Mouse (Mus musculus) left cerebral cortex, postnatal 4 days (tissue): ENCODE results near the gene Apoc3. TPM values are rescaled to one million over a fixed set of nuclear protein-coding genes. Genes with fewer than 3 reads are reported as not detected.

Experiments used
- DNase-seq: peaks from one replicate; pipeline ENCODE4 v3.0.0-alpha.2; 2022
- intact Hi-C: fragments of 180-260 bp; cut with DNase I; formaldehyde crosslinking; loops from one replicate; pipeline ENCODE4 v1.15.1; 2025
- total RNA-seq, 2 experiments: library from RNA; stranded (reverse); gene quantifications; 2 replicates each; pipeline ENCODE4 v1.2.3; 2021

The Apoc3 gene
- total RNA-seq, 2 experiments from 2014 or later, result not detected

DNA sequence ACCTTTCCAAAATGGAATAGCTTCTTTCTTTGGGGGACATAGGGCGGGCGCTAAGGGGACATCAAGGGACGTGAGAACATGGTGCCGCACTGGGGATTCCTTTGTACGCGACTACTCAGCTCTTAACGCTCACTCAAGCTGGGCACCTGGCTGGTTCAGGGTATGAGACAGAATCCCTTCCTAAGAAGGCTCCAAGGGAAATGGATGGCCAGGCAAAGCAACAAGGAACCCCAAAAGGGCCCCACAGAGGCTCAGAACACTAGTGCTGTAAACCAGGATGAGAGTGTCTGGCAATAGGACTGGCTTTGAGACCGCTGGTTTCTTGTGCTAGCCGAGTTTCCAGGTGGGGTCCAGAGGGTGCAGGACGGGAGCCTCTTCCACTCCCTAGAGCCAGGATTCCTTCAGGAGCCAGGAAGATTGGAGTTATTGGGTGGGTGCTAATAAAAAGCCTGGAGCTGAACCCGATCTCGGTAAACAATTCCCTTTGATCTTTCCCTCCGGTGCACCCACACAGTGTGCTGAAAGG, 4.9 kb downstream of the Apoc3 start:
- no peak for DNase-seq
- intact Hi-C loops, result no loop called here

- intact Hi-C loops, result no loop called here
- DNase-seq, result peak; percentile 83
Observed at GRCm38 (mm10) chr9:46229573-46230449, 5.6 kb downstream of the Apoc3 start.

DNA sequence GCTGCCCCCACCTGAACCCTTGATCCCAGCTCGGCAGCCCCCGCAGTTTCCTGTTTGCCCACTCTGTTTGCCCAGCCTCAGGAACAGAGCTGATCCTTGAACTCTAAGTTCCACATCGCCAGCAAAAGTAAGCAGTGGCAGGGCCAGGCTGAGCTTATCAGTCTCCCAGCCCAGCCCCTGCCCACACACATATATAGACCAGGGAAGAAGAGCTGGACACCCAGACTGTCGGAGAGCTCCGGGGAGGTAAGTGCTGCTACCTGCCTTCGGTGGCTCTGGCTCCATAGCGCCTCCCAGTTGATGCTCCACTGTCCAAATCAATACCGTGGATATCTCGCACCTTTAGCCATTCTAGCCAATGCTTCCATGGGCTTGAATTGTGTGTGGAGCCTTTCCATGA, 6.9 kb downstream of the Apoc3 start, which contains the start of gene Apoa1:
Apoa1 (plus strand) TSS at position 90 of the 400 bp plus-strand sequence.
- intact Hi-C loops, result no loop called here
- DNase-seq, result no peak

DNA sequence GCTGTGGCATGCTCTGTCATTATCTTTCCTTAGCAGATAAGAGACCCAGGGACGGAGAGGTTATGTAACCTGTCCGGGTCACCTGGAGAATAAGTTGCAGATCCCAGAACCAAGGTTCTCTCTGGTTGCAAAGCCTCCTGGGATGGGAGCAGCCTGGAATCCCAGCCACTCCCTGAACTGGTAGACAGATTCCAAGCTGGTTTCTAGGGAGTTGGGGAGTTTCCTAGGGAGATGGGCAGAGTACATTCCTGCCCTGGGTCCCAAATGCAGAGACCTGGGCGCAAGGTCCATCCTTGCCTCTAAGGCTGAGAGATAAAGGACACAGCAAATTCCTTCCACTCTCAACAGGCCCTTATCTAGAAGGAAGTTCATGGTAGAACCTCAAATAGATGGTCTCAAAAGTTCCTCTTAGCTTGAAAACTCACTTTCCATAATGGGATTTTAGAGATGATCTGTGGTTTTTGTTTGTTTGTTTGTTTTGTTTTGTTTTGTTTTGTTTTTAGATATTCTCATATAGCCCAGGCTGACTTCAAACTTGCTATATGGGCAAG, 8.3 kb downstream of the Apoc3 start:
- intact Hi-C loops, result no loop called here
- no peak for DNase-seq

DNA sequence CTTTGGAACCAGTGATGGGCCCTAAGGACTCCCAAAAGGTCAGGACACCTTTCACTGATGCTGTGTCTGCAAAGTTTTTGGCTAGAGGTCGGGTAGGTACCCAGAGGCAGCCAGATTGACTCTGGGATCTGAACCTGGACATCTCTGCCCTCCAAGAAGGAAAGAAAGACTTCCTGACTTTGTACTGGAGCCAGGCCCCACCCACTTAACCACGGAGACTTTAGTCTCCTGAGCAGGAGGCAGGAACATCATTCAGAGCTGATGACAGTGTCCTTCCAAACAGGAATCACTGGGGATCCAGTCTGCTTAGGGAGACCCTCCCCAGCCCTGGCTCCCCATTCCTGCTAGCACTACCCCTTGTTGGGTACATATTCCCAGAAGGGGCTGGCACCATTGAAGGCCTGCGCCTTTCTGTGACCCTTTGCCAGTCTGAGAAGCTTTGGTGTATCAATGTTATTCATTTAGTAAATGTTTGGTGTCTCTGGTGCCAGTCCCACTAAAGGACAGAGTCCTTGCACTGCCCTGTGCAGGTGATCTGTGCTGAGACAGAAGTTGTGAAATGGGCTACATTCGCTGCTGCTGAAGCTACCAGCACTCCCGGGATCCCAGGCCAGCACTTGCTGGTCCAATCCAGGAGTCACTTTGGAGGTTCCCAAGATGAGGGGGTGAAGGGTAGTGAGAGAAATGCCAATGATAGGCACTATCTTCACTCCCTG, 10.3 kb downstream of the Apoc3 start:
- no peak for DNase-seq
- intact Hi-C loops, result no loop called here

DNA sequence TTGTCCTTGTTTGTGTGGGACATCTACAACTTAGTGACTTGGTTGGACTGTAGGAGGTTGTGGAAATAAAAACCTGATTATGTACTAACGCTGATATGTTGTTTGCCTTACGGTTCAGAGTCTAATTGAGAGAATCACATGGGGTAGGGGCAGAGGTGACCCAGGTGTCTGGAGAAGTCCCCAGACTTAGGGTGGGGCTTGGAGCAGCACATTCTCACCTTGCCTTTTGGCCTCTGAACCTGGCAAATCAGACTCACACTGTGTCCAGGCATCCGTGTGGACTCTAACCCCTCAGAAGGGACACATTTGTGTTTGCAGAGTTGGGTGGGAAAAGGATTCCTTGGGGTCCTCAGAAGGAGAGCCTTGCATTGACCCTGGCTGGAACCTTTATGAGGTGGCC, 11.3 kb downstream of the Apoc3 start:
- intact Hi-C loops, result no loop called here
- no peak for DNase-seq

DNA sequence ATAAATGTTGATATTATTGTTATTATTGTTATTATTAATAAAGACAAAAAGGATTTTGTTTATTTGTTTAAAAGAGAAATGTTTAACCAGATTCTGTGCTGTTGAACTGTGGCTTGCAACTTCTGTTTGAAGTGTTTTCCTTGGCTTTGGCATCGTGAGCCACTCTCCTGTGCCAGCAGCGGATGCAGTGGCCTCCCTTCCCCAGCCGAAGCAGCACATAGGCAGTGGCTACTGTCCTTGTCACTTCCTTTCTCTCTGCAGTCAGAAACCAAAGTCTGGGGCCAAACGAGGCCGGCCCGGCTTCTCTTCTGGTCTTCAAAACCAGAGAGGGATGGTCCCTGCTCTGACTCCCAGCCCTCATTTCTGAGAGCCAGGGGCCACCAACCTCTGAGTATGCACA, 12.3 kb downstream of the Apoc3 start:
- no peak for DNase-seq
- intact Hi-C loops, result no loop called here

- intact Hi-C loops, result no loop called here
- no peak for DNase-seq
Observed at GRCm38 (mm10) chr9:46218176-46218575, 17.3 kb downstream of the Apoc3 start.

DNA sequence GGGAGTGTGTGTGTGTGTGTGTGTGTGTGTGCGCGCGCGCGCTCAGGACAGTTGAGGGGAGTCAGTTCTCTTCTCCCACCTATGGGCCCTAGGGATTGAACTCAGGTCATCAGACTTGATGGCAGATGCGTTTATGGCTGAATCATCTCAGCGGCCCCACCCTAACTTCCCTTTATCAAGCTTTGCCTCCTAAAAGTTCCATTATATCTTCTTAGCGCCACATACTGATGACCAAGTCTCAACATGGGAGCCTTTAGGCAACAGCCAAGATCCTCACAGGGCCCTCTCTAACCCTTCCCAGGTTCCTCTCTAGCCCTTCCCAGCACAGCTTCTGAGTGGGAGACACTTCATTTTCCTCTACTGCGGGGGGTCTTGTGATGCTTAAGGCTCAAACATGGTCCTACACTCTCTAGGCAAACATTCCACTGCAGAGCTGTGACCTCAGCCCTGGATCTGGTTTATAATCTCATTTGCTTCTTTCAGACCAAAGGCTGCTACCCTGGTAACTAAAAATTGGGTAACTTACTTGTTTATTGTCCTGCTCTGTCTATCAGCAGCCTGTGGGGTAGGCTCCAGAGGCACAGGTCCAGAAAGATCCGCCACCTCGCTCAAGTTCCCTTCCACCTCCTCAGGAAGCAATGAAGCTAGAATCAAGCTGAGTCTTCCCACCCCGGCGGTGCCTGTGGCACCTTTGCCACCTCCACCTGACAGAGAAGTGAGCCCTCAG, 18.5 kb downstream of the Apoc3 start:
- intact Hi-C loops, result no loop called here
- DNase-seq, result no peak

GRCm38 (mm10) chr9:46215338-46216322, 19.8 kb downstream of the Apoc3 start:
- intact Hi-C loops, result no loop called here
- no peak for DNase-seq

DNA sequence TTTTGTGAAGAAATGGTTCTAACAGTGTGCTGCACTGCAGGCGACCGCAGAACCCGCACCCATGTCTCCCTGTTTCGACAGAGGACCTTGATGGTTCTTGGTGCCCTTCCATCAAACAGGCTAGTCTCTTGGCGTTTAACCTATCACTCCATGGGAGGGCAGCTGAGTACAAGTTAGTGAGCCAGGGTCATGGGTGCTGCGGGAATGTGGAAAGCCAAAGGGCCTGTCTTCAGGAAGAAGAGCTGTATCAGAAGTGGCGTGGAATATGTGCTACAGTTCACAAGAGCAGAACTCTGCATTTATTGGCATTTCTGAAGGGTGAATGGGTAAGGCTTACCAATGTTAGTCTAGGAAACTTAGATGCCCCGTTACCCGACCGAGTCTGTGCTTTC, 20.5 kb downstream of the Apoc3 start:
- DNase-seq, result no peak
- intact Hi-C loops, result no loop called here

DNA sequence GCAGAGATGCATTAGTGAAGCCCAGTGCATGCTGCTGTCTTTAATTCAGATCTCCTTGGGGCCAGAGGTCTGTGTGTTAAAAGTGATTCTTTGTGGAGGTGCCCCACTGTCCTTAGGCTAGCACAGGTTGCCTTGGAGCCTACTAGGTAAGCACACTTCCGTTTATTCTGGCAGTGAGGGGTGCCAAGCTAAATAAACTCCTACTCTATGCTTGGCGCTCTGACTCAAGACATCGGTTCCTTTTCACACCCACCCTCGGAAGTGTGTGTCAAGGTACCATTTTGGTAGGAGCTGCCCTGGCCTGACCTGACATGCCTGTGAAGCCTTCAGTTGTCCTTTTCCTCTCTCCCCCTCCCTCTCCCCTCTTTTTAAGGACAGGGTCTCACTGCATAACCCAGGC, 21.2 kb downstream of the Apoc3 start:
- no peak for DNase-seq
- intact Hi-C loops, result no loop called here

GRCm38 (mm10) chr9:46210473-46210872, 25.0 kb downstream of the Apoc3 start:
- DNase-seq, result no peak
- intact Hi-C loops, result no loop called here

GRCm38 (mm10) chr9:46208401-46208974, 26.9 kb downstream of the Apoc3 start:
- intact Hi-C loops, result no loop called here
- DNase-seq, result no peak

DNA sequence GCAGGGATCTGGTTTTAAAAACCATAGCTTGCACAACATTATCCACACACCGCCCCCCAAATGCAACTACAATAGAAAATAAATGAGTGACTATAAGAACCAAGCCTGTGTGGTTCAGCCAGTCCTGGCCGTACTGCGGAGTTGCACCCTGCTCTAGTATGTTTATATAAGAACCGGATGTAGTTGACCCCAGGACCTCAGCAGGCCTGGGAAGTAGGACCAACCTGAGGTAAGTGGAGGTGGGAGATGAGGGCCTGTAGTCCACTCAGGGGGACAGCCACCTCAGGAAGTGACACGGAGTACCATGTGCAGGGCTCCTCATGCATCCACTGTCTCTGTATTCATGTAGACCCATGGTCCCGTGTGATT, 28.0 kb downstream of the Apoc3 start:
- no peak for DNase-seq
- intact Hi-C loops, result no loop called here

- no peak for DNase-seq
- intact Hi-C loops, result no loop called here
Observed at GRCm38 (mm10) chr9:46206834-46207500, 28.5 kb downstream of the Apoc3 start.

DNA sequence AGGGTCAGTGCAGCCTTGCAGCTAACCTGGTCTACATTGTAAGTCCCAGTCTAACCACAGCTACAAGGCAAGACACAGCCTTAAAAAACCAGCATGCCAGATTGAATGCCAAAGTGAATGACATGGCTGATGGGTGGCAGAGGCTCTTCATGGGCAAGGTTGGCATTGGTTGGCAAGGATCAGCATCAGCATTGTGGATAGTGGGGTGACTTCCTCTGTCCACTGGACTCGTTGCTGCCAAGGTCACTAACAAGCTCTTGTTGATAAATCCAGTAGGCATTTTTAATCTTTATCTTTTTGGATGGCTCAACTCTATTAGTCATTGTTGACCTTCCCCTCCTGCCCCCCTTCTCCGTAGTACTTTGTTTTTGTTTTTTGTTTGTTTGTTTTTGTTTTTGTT, 35.8 kb downstream of the Apoc3 start:
- intact Hi-C loops, result no loop called here
- no peak for DNase-seq

GRCm38 (mm10) chr9:46198936-46199335, 36.5 kb downstream of the Apoc3 start:
- no peak for DNase-seq
- intact Hi-C loops, result no loop called here

DNA sequence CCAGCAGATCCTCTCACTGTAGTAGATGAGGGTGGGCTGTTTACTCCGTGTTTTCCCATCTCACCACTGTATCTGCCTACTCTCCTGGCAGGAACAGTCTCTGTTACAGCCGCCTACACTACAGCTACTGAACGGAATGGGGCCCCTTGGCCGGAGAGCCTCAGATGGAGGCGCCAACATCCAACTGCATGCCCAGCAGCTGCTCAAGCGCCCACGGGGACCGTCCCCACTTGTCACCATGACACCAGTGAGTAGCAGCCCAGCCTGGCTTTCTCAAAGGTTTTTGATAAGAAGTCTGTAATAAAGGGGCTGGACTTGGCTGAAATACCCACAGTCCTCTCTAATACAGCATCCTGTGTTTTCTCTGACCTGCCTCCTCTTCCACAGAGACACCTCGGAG, 37.0 kb downstream of the Apoc3 start:
- DNase-seq, result peak; percentile 28
- intact Hi-C loops, result no loop called here
